Mouse (Mus musculus): Measurements from ENCODE around the gene Nr4a1.

Gene Nr4a1

DNA sequence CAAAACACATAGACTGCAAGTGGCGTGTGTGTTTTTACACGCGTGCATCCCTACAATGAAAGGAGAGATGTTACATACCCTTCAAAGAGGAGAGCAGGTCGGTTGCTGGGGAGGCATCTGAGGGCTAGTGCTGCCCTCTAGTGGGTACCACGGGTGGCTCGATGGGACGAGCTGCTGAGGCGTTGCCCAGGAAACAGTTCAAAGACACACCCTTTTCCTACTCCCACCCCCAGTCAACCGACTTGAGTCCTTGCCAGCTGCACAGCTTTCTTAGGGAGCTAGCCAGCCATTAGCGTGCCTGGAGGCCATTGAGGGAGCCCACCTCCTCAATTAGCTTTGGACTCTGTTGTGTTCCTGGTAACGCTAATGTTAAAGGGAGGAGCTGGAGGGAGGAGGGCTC, 61.8 kb downstream of the Nr4a1 start:
- peak; percentile 97 for DNase-seq (ENCODE audit: low read depth)

DNA sequence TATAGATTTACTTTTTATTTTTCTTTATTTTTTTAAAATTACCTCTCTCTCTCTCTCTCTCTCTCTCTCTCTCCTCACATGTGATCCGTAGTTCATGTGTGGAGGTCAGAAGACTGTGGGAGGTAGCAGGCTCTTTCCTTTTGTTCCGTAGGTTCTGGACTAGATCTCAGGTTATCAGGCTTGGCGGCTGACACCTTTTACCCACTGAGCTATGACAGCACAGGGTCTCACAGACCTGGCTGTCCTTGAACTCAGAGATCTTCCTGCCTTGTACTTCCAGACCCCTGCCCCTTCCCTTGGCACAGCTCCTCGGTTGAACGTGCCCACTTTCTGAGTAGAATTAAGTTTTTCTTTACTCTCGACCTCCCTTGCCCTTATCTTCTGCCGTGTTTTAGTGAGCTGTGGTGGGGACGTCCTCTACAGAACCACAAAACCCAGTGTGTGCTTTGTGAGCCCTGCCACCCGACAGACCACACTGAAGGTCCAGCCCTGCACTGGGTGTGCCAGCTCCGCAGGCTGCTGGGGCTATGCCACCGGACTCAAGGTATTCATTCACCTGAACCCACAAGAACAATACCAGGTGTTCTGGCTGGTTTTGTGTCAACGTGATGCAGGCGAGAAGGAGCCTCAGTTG, 62.3 kb downstream of the Nr4a1 start:
- DNase-seq (ENCODE audit: low read depth): no peak

DNA sequence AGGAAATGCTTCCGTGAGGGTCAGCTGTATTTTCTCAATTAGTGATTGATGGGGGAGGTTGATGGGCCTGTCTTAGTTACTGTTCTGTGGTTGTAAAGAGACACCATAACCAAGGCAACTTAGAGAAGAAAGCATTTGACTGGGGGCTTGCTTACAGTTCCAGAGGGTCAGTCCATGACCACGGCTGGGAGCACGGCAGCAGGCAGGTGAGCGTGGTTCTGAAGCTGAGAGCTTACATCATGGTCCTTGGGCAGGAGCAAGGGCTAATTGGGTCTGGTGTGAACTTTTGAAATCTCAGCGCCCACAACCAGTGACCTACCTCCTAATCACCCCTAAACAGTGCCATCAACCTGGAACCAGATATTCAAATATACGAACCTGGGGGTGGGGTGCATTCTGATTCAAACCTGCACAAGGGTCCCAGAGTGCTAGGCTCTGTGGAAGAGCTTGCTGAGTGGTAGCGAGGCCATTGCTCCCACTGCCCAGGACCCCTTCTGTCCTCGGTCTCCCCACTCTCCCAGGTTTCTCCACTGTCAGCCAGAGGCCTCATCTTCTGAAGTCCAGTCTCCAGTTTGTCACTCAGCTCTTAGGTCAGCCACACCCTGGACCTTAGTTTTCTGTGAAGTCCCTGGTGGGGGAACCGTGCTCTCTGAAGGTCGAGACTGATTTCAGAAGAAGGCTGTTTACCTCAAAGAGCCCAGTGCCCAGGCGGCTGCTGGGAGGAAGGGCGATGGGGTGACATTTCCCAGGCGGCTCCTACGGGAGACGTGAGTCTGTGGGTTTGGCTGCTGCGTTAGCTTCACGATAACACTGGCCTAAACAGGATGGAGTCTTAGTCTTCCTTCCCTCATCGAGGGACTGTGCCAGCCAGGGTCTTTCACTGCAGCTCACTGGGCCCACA, 63.1 kb downstream of the Nr4a1 start:
- DNase-seq (ENCODE audit: low read depth): no peak

DNA sequence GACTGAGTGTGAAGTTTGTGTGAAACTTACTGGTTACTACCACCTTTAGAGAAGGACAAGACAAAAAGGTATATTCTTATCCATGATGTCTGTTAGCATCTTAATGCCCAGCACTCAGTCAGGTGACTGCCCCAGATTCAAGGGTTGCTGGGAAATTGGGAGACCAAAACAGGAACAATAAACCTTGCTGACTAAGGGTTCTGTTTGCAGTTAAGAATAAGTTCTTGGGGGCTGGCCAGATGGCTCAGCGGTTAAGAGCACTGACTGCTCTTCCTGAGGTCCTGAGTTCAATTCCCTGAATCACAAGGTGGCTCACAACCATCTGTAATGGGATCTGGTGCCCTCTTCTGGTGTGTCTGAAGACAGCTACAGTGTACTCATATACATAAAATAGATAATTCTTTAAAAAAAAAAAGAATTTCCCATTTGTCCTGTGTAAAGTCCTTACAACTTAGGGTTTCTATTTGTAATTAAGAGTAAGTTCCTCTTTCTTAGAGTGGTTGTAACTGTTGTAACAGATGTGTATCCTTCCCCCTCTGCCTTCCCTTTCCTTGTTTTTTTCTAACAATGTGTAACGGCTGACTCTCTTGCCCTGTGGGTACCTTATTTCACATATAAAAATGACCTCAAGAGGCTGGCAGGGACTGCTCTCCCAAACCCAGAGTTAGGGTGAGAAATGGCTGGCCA, 63.9 kb downstream of the Nr4a1 start:
- DNase-seq (ENCODE audit: low read depth): peak; percentile 67

DNA sequence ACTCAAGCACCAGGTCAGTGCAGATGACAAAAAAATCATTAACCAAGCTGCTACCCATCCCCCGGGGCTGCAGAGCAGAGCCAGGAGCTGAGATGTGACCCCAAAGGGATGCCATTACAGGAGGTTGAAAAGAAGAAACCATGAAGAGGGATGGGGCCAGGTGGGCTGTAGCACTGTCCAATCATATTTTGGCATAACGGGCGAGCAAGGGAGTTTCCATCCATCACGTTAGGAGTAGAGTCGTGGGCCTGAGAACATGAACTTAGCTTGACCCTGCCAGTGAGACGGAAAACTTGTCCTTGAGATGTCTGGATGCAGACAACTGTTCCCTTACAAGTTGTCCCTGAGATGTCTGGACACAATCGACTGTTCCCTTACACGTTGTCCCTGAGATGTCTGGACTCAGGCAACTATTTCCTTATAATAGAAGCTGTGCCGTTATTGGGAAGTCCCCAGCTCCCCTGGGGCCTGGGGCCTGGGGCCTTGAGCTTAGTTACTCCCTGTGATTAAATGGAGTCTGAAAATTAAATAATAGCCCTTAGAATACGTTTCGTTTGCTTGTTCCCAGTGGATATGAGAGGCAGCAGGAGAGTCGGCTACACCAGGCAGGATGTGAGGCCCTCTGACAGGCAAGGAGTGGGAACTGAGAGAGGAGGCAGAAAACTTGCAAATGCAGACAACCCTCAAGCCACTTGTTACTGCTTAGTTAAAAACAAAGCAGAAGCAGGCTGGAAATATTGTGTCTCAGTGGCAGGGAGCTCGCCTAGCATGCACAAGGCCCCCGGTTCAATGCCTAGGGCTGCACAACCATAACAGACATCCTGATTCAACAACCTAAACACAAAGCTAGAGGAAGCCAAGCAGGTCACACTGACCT, 65.1 kb downstream of the Nr4a1 start:
- no peak for DNase-seq (ENCODE audit: low read depth)

DNA sequence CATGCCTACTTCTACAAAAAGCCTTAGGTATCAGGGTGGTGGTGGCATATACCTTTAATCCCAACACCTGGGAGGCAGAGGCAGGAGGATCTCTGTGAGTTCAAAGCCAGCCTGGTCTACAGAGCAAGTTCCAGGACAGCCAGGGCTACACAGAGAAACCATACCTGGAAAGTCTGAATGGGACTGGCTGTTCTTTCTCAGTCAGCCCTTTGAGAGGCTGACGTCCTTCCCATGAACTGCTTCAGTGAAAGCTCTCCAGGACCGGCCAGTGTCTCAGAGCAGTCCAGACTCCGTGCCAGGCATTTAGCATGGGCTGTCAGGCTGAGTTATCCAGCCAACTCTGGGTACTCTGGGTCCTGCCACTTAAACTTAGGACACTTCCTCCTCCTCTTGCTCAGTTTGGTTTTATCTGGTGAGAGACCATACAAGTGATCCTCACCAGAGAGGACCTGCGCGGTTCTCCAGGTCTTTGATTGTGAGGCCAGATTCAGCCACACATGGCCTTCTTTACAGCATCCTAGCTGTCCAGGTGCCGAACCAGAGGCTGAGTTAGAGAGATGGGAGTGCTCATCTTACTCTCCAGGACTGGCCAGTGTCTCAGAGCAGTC, 66.0 kb downstream of the Nr4a1 start:
- no peak for DNase-seq (ENCODE audit: low read depth)

DNA sequence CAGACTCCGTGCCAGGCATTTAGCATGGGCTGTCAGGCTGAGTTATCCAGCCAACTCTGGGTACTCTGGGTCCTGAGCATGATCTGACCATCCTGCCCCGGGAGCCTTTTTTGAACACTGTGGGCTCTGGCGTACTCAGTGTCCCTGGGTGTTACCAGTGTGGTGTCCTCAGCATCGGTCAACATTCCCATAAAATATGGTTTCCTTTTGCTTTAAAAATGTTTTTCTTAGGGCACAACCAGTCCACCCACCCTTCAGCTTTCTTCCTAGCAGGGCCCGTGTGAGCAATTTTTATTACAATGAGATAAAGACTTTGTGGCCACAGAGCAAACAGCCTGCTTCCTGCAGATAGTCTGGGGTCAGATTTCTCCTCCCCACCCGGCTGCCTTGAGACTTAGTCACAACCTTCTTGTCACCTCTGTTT, 66.6 kb downstream of the Nr4a1 start:
- DNase-seq (ENCODE audit: low read depth): no peak

DNA sequence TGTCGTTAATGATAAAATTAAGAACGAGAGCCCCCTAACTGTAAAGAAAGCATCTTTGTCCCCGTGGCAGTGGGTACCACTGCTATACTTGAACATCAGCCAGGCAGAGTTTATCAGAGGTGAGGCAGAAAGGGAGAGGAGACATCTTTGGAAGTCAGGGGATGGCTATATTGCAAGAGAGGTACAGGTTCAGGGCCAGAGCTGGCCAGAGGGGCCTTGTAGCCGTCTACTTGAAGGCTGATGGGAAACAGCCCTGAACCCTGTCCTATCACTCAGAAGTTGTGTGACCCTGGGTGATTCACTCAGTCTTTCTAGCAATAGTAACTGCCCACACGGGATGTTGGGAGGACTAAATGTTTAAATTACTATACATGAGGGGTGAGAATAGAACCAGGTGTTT, 67.1 kb downstream of the Nr4a1 start:
- DNase-seq (ENCODE audit: low read depth): no peak

DNA sequence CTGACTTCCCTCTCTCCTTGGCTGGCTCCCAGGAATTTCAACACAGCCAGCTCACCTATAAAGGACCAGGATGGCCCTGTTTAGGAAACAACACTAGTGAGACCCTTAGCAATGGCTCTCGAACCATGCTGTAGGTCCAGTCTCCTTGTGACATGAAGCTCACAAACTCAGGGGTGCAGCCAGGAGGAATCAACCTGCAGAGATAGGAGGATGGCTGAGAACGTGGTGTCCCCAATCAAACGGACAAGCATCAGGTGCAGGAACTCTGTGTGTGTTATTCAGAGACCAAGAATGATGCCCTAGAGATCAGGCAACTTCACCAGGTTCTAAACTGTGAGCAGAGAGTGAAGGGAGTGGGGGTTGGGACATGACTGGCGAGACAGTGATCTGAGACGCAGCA, 68.0 kb downstream of the Nr4a1 start:
- no peak for DNase-seq (ENCODE audit: low read depth)

DNA sequence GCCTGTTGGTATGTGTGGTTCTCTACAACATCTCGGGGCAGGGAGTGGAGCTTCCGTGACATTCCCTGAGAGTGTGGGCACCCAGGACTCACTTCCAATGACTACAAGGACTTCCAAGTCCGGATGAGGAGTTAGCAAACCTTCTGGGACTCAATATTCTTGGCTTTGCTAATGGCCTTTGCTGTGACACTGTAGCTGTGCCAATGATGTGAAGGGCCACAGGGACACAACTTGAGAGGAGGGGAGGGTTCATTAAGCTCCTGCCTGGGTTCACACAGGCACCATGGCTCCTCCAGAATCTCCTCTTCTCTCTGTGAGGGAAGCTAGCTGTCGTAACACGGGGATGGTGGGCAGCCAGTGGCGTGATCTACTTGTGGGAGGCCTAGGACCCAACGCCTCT, 68.6 kb downstream of the Nr4a1 start:
- no peak for DNase-seq (ENCODE audit: low read depth)

DNA sequence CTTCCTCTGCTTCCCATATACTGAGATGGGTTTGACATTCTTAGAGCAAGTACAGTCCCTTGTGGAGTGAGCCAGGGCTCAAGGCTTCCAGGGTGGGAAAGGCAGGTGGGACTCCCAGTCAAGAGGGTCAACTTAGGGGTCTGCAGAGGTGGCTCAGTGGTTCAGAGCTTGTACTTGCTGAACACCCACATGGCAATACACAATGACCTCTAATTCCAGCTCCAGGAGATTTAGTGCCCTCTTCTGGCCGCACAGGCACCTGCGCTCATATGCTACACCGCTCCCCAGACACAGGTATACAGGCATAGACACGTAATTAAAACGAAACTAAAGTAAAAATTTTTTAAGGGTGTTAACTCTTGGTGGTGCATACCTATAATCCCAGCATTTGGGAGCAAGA, 69.4 kb downstream of the Nr4a1 start:
- no peak for DNase-seq (ENCODE audit: low read depth)
